Mouse (Mus musculus) liver, embryonic 14.5 days (tissue): ENCODE data around the gene Arhgap17. TPM values are rescaled to one million over a fixed set of nuclear protein-coding genes. Genes with fewer than 3 reads are reported as not detected.

ENCODE experiments used
- ATAC-seq: fragments of 200-750 bp; cut with Nextera tagmentation; 2 replicates; pipeline ENCODE4 v1.8.0; 2017; ENCODE audit warnings: moderate number of reproducible peaks, mild to moderate bottlenecking, moderate library complexity; ENCODE audit not compliant: insufficient read depth
- DNase-seq, 3 experiments: peaks; one replicate each; pipeline ENCODE4 v3.0.0-alpha.2; 2012 to 2013; ENCODE audit warnings: low read depth in 3 of 3, low spot score in 3 of 3
- H3K27ac ChIP-seq: fragments of 300-500 bp; sonication (generic); 2 replicates; pipeline ENCODE4 v1.5.1; 2014; ENCODE audit warnings: moderate library complexity, mild to moderate bottlenecking, control low read depth, inconsistent platforms
- H3K27me3 ChIP-seq: fragments of 300-500 bp; sonication (generic); 2 replicates; pipeline ENCODE4 v1.6.1; 2014; ENCODE audit warnings: mild to moderate bottlenecking, low read length, moderate library complexity; ENCODE audit not compliant: control insufficient read depth, insufficient read depth
- H3K36me3 ChIP-seq: fragments of 300-500 bp; sonication (generic); replicated peaks from 2 replicates; pipeline ENCODE4 v1.6.1; 2014; ENCODE audit warnings: low read depth; ENCODE audit not compliant: control insufficient read depth, insufficient read depth
- H3K4me1 ChIP-seq, 2 experiments: fragments of 200-500 bp in 1 of 2; fragments of 300-500 bp in 1 of 2; sonication (generic) in 1 of 2; replicated peaks; 2 replicates each; pipeline ENCODE4 v1.6.1; 2012 to 2014; ENCODE audit warnings: antibody characterized with exemption in 1 of 2, inconsistent platforms in 1 of 2, low read length in 1 of 2; ENCODE audit not compliant: control insufficient read depth in 2 of 2, insufficient read depth in 2 of 2
- H3K4me2 ChIP-seq: fragments of 300-500 bp; sonication (generic); 2 replicates; pipeline ENCODE4 v1.6.1; 2014; ENCODE audit warnings: low read depth, mild to moderate bottlenecking, control low read depth, moderate library complexity
- H3K4me3 ChIP-seq, 2 experiments: fragments of 200-500 bp in 1 of 2; fragments of 300-500 bp in 1 of 2; sonication (generic) in 1 of 2; 2 replicates each; pipeline ENCODE4 v1.5.1; 2012 to 2014; ENCODE audit warnings: low read depth in 2 of 2, low read length in 2 of 2, mild to moderate bottlenecking in 2 of 2, control low read depth in 1 of 2, inconsistent platforms in 1 of 2, moderate library complexity in 1 of 2; ENCODE audit not compliant: insufficient read depth in 1 of 2
- H3K9ac ChIP-seq: fragments of 300-500 bp; sonication (generic); replicated peaks from 2 replicates; pipeline ENCODE4 v1.6.1; 2014; ENCODE audit warnings: mild to moderate bottlenecking, control low read depth, moderate library complexity
- H3K9me3 ChIP-seq: fragments of 300-500 bp; sonication (generic); 2 replicates; pipeline ENCODE4 v1.6.1; 2016; ENCODE audit warnings: low read length, mixed read lengths; ENCODE audit not compliant: control insufficient read depth
- CTCF ChIP-seq: IDR thresholded peaks from 2 replicates; pipeline ENCODE4 v1.5.1; 2016; ENCODE audit warnings: antibody characterized with exemption, low read depth, control low read depth
- EP300 ChIP-seq: IDR thresholded peaks from 2 replicates; pipeline ENCODE4 v1.6.1; 2016; ENCODE audit warnings: antibody characterized with exemption, low read depth
- WGBS: fragments of 180-500 bp; shearing (Covaris S2); extraction: QIAGEN DNeasy Blood & Tissue Kit; methylation state at CpG from one replicate; pipeline ENCODE4 v1.1.7; 2014; ENCODE audit not compliant: insufficient replicate concordance; 5-methylcytosine and 5-hydroxymethylcytosine counted together
- polyA plus RNA-seq, 2 experiments: library from polyadenylated mRNA; depleted of rRNA in 1 of 2; stranded (reverse) in 1 of 2; unstranded in 1 of 2; fragments of >200 nt; fragmentation: Nextera tagmentation in 1 of 2; extraction: Ambion mirVana in 1 of 2; gene quantifications; 2 replicates each; pipeline versions ENCODE4 v1.2.1 to v1.2.3; 2012 to 2014

Gene Arhgap17
- polyA plus RNA-seq, 2 experiments = 10.2 to 10.9 TPM

DNA sequence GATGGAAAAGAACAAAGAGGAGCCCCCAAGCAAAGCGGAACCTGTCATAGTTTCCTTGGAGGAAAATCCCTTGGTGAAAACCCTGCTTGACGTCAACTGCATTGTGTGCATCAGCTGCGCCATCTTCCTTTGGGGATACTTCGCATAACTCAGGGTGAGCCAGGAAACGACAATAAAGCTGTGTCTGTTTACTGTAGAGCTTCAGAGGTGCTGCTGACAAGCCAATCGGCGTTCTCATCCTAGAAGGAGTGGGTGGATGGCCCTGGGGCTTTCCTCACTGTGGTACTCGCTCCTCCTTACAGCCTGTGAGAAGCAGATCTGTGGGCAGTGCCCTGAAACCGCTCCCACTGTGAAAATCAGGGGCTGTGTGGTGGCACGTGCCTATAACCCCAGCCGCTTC, 96.7 kb downstream of the Arhgap17 start:
- DNase-seq = no peak
- H3K4me3 ChIP-seq = no peak overlapping the region
- TF ChIP-seq CTCF = no peak
- no peak for TF ChIP-seq EP300
- no peak overlapping the region for H3K27ac ChIP-seq
- H3K9me3 ChIP-seq = no peaks in the 10 kb centered on the region
- ATAC-seq = no peak
- H3K9ac ChIP-seq = no peak overlapping the region
- no peaks in the 10 kb centered on the region for H3K4me1 ChIP-seq
- 66% methylated on average over 11 of the region's 11 CpGs for WGBS
- no peaks in the 10 kb centered on the region for H3K36me3 ChIP-seq
- no peak overlapping the region for H3K4me2 ChIP-seq
- no peaks in the 10 kb centered on the region for H3K27me3 ChIP-seq

GRCm38 (mm10) chr7:123258103-123258502, 111.6 kb downstream of the Arhgap17 start:
- no peak for DNase-seq
- ATAC-seq = no peak
- TF ChIP-seq CTCF (no peak), EP300 (no peak)
- Histone ChIP-seq H3K9me3 (no peaks in the 10 kb centered on the region), H3K36me3 (no peaks in the 10 kb centered on the region), H3K27me3 (no peaks in the 10 kb centered on the region), H3K4me1 (no peaks in the 10 kb centered on the region), H3K9ac (no peak overlapping the region), H3K4me3 (no peak overlapping the region), H3K27ac (no peak overlapping the region), H3K4me2 (no peak overlapping the region)
- WGBS = 64% methylated on average over 8 of the region's 8 CpGs

GRCm38 (mm10) chr7:123254196-123254970, 115.3 kb downstream of the Arhgap17 start:
- Histone ChIP-seq H3K27me3 (no peaks in the 10 kb centered on the region), H3K4me1 (no peaks in the 10 kb centered on the region), H3K4me3 (no peak overlapping the region), H3K27ac (no peak overlapping the region), H3K4me2 (no peak overlapping the region), H3K9me3 (no peaks in the 10 kb centered on the region), H3K9ac (no peak overlapping the region), H3K36me3 (no peaks in the 10 kb centered on the region)
- DNase-seq (no peak), ATAC-seq (no peak)
- no peak for TF ChIP-seq CTCF
- no peak for TF ChIP-seq EP300
- 72% methylated on average over 14 of the region's 14 CpGs for WGBS

- TF ChIP-seq EP300 = no peak
- TF ChIP-seq CTCF = no peak
- H3K4me1 ChIP-seq = no peaks in the 10 kb centered on the region
- WGBS = 79% methylated on average over 7 of the region's 7 CpGs
- no peak overlapping the region for H3K4me3 ChIP-seq
- no peak overlapping the region for H3K9ac ChIP-seq
- ATAC-seq (no peak), DNase-seq (no peak)
- no peaks in the 10 kb centered on the region for H3K27me3 ChIP-seq
- H3K27ac ChIP-seq = no peak overlapping the region
- no peaks in the 10 kb centered on the region for H3K36me3 ChIP-seq
- no peaks in the 10 kb centered on the region for H3K9me3 ChIP-seq
- no peak overlapping the region for H3K4me2 ChIP-seq
Measured at GRCm38 (mm10) chr7:123253396-123253795, 116.3 kb downstream of the Arhgap17 start.

GRCm38 (mm10) chr7:123251343-123251742, 118.4 kb downstream of the Arhgap17 start:
- 0 out of 4 replicates have a peak, but pooled peaks cover 0 to 3% of the 10 kb centered on the region in 2 experiments for H3K4me1 ChIP-seq
- H3K9ac ChIP-seq = no peak overlapping the region
- no peak for TF ChIP-seq CTCF
- no peak for TF ChIP-seq EP300
- H3K36me3 ChIP-seq = no peaks in the 10 kb centered on the region
- ATAC-seq = no peak
- H3K4me3 ChIP-seq = no peak overlapping the region
- 61% methylated on average over 6 of the region's 6 CpGs for WGBS
- no peak overlapping the region for H3K27ac ChIP-seq
- no peak for DNase-seq
- H3K27me3 ChIP-seq = no peaks in the 10 kb centered on the region
- no peak overlapping the region for H3K4me2 ChIP-seq
- H3K9me3 ChIP-seq = no peaks in the 10 kb centered on the region
